Mouse (Mus musculus) layer of hippocampus, adult 2 months (tissue): ENCODE data around the gene Mettl4. TPM values are rescaled to one million over a fixed set of nuclear protein-coding genes. Genes with fewer than 3 reads are reported as not detected.
"Not testable (repeated sequence)": the region's sequence is repeated elsewhere in the genome, so short reads cannot be mapped to it uniquely, and the experiment has no call there.

ENCODE experiments used
- DNase-seq, 2 experiments: peaks; one replicate each; pipeline ENCODE4 v3.0.0; 2022; ENCODE audit warnings: low spot score in 2 of 2
- H3K27ac ChIP-seq: fragments of 200-600 bp; 2 replicates; pipeline ENCODE4 v1.8.1; 2022
- H3K4me3 ChIP-seq: fragments of 200-600 bp; 2 replicates; pipeline ENCODE4 v1.8.1; 2022; ENCODE audit warnings: mild to moderate bottlenecking
- CTCF ChIP-seq: fragments of 200-600 bp; conservative IDR thresholded peaks from 2 replicates; pipeline ENCODE4 v1.8.1; 2022; ENCODE audit warnings: antibody characterized with exemption, mild to moderate bottlenecking, moderate library complexity
- long read RNA-seq, 2 experiments: library from polyadenylated mRNA; stranded (forward); transcript quantifications; one replicate each; pipeline ENCODE4 v2.0.0; 2021; ENCODE audit warnings: borderline mapping rate in 2 of 2
- total RNA-seq, 2 experiments: library from RNA; stranded (reverse); gene quantifications; 2 replicates each; pipeline ENCODE4 v1.2.3; 2021

The Mettl4 gene
- 10 to 100 TPM; 15.3 to 16.3 TPM for total RNA-seq
- long read RNA-seq, experiment 1, partial matches to known transcripts: 3 of 11 reads
- long read RNA-seq, experiment 1, other reads (novel, unspliced or antisense): 6 of 11 reads
- long read RNA-seq, experiment 2, partial matches to known transcripts: 1 of 16 reads
- long read RNA-seq, experiment 2, other reads (novel, unspliced or antisense): 12 of 16 reads

DNA sequence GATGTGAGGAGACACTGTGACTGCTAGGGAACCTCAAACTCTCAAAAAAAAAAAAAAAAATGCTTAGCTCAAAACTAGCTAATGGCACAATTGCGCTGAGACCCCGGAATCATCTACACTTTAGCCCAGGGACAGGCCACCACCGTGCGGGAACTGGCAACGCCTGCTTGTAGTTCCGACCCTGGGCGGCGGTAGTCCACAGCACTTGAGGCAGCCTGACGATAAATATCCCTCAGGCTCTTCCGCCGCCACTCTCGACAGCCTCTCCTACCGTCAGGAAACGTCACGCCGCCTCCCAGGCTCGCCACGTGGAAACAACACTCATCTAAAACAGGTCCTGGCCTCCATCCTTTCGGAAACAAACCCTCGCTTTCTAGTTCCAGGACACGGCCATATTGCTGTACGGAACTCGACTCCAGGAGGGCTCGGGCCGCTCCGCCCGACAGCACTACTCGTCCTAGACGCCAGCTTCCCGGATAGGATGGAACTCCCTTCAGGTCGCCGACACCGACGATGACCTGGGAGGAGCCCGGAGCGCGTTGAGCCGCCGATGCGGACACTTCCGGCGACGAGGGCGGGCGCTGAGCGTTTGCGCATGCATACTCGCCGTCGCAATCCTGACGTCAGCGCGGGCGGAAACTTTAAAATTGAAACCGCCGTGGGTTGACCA is at the start of gene Mettl4:
TSS of gene Mettl4 (minus strand) at position 554 of the 670 bp plus-strand sequence.
- H3K4me3 ChIP-seq: peak within 1 kb of the TSS; percentile 57
- DNase-seq: peak; percentile 91 to 94
- H3K27ac ChIP-seq: peak within 1 kb of the TSS; percentile 95
- peak; percentile 22; the same call in 1 of the 2 replicates for TF ChIP-seq CTCF

DNA sequence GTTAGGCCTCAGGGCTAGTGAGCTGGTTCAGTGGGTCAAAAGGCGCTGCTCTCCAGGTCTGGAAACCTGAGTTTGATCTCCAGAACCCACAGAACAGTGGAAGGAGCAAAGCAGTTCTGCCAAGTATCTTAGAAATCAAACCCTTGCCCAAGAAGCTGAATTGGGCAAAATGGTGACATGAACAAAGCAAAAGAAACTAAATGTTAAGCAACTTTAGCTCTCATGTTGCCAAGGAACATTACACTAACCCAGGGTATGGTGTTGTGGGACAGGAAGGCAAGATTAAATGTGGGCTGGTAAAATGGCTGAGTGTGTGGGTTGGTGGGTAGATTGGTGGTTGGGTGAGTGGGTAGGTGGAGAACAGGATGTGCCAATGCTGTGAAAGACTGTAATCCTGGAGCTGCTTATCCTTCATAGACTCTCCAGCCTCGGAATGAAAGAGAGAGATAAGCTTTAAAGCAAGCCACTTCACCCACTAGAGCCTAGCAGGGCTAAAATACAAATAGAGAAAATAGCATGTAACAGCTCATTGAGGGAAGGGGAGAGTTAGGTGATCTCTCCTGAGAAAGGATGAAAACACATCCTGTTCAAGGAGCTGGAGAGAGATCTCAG is 29.2 kb upstream of the Mettl4 start:
- TF ChIP-seq CTCF: no peak
- no peak for DNase-seq
- H3K4me3 ChIP-seq: no peak overlapping the region
- H3K27ac ChIP-seq: no peak overlapping the region

DNA sequence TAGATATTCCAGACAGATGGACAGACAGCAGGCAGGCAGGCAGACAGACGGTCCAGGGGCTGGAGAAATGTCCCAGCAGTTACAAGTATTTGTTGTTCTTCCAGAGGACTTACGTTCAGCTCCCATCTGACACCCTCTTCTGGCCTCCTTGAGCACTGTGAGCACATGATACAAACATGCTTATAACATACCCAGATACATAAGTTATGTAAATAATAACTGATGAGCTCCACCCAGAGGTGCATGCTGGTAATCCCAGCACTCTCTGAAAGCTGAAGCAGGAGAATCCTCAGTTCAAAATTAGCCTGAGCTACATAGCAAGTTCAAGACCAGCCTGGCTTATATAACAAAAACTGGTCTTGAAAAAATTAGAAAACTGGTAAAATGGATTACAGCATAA is 18.7 kb upstream of the Mettl4 start:
- H3K27ac ChIP-seq: no peak overlapping the region
- DNase-seq: no peak

DNA sequence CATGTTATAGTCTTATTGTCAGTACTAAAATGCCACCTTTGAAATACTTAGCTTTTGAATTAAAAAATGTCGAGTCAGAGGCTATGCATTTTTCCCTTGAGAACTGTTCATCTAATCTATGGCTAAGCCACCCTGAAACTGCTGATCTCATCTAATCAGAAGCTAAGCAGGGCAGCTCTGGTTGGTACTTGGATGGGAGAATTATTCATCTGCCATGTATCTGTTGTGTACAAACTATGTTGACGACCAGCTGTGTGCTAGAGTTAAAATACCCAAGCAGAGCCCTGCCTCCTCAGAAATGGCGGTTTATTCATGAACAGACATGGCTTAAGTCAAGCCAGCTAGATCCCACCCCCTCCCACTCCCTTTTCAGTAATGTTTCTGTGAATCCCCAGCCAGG is 14.9 kb upstream of the Mettl4 start:
- Histone ChIP-seq H3K4me3 (no peak overlapping the region), H3K27ac (no peak overlapping the region)
- no peak for TF ChIP-seq CTCF
- no peak for DNase-seq

More for the DNA sequence above, 18.7 kb upstream of the Mettl4 start:
- H3K4me3 ChIP-seq: no peak overlapping the region
- no peak for TF ChIP-seq CTCF

DNA sequence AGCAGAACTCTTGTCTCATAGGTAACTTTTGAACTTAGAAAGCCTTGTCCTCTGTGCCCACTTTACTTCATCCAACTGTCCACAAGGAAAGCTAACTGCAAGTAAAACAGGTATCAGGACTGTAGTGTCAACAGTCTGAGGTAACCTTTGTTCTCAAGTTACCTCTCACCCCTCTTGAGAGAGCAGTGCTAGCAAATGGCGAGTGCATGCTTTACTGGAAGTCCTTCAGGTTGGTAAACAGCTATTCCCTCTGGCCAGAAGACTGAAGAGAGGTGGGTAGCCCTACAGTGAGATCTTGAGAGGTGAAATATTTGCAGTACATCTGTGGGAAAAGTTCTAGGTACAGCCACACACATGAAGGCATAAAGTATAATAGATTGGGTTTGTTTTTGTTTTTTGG is 14.2 kb upstream of the Mettl4 start:
- H3K27ac ChIP-seq: no peak overlapping the region
- no peak for DNase-seq

DNA sequence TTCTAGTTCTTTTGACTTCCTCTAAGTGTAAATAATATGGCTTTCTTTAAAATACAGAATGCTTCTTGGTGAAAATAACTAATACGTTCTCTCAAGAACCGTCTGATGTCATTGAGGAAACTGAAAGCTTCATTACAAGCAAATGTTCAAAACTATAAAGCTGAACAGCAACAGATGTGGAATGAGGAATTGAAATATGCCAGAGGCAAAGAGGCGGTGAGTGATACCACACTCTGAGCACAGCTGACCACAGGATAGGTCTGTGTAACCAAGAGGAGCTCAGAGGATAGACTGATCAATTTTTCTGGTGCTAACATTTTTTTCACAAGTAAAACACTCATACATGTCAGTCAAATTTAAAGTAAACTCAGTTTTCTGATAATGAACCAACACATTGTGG is 12.6 kb upstream of the Mettl4 start:
- TF ChIP-seq CTCF: no peak
- Histone ChIP-seq H3K4me3 (no peak overlapping the region), H3K27ac (no peak overlapping the region)
- DNase-seq: no peak

More for the DNA sequence above, 14.2 kb upstream of the Mettl4 start:
- no peak overlapping the region for H3K4me3 ChIP-seq
- TF ChIP-seq CTCF: no peak

DNA sequence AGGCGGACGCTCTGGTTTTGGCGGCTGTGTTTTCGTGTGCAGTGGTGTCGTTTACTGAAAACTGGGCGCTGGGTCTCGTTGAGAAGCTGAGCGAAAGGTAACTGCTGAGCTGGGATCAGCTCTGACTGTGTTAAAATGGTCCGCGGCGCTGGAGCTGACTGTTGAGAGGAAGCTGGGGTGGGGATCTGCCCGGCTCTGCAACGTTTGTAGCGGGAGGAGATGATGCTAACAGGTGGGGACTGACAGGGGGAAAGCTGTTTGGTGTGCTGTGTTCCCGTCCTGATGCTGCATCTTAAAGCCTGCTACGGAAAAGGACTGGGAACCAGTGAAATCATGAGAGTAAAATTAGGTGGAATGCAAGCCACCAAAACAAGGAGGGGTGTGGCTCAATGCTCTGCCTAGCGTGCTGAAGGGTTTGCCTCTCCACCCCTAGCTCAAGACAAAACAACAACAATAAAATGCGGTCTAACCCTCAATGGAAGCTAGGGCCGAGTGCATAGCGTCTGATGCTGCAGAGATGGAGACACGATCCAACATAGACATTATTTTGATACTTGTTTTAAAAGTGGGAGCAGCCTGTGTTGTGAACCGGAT is 414 bp upstream of the Mettl4 start:
- no peak overlapping the region for H3K27ac ChIP-seq
- no peak for DNase-seq

DNA sequence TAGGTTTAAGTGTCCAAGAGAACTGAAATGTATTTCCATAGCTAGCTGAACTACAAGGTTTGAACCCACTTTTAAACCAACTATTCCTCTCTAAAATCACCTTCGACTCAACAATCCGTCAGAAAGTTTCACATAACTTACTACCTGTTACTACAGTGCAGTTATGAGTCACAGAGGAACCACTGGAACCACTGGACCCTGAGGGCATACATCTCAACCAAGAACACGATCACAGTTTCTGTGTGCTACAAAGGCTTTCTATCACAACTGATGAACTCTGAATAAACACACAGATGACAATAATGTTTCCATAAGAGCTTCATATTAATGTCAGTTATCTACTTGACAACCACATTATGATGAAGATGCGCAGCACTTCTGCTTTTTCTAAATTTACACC is 11.6 kb downstream of the Mettl4 start:
- Histone ChIP-seq H3K27ac (no peak overlapping the region), H3K4me3 (no peak overlapping the region)
- DNase-seq: no peak
- no peak for TF ChIP-seq CTCF

More for the DNA sequence above, 414 bp upstream of the Mettl4 start:
- H3K4me3 ChIP-seq: peak overlapping the region; percentile 57
- TF ChIP-seq CTCF: no peak

DNA sequence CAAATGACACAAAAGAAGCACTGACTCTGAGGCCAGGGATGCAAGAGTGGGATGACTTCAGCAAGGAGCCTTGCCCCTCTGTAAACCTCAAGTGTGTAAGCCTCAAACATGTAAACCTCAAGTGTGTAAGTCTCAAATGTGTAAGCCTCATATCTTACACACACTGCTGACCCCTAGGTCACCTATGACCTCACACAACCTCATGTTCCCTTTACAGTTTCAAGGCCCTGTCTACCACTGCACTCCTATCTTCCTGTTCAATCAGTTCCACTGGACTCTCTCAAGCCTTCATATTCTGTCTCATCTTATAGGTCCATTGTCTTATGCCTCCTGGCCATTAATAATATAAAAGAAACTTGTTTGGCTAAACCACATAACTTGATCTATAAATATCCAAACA is 13.9 kb downstream of the Mettl4 start:
- TF ChIP-seq CTCF: no peak

DNA sequence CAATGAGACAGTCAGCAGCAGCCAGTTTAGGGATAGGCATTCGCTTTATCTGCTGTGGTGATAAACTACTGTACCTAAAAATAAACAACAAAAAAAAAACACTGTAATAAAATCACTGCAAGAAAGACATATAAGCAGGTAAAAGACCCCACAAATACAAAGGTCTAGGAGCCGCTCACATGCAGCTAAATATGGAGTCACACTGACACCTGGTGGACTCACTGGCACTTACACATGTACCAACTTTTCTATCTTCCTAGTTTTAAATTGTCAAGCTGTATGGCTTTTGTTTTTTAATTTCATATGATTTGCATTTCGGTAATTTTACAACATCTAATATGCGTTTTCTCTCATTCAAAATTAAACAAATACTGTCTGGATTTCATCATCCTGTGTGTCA is 14.4 kb downstream of the Mettl4 start:
- Histone ChIP-seq H3K27ac (no peak overlapping the region), H3K4me3 (no peak overlapping the region)
- peak; percentile 79 for TF ChIP-seq CTCF
- DNase-seq: peak in 1 of 2 experiments; percentile 35

More for the DNA sequence above, 13.9 kb downstream of the Mettl4 start:
- no peak for DNase-seq
- H3K27ac ChIP-seq: no peak overlapping the region
- no peak overlapping the region for H3K4me3 ChIP-seq

DNA sequence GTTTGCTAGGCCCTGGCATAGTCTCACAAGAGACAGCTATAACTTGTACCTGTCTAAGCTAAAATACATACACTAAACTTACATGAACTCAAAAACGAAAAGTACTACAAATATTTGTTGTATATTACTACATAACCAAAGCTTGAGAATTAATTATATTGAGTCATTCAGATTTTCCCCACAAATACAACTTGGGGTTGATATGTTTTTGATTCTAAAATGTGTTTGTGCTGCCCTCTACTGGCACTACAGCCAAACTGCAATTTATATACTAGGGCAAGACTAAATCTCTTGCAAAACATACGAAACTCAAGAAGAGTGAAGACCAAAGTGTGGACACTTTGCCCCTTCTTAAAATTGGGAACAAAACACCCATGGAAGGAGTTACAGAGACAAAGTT is 19.4 kb downstream of the Mettl4 start:
- H3K4me3 ChIP-seq, H3K27ac ChIP-seq: not testable (repeated sequence)
- peak; percentile 80 for TF ChIP-seq CTCF
- peak; percentile 39 to 49 for DNase-seq

DNA sequence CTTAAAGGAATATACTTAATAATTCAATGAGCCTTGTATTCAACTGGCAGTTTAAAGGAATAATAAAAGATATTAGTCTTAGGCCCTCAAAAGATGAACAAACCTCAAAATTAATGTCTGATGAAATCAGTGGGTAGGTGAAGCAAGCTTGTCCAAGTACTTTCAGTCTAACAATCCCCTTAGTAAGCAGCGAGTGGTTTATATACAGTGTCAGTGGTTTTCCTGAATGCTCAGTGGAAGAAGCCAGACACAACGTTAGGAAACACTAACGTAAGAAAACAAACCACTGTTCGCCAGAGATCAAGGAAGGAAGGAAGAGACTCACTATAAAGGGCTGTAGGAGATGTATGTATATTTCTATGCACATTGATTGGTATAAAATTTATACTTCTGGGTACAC is 23.1 kb downstream of the Mettl4 start:
- Histone ChIP-seq H3K27ac (no peak overlapping the region), H3K4me3 (no peak overlapping the region)

DNA sequence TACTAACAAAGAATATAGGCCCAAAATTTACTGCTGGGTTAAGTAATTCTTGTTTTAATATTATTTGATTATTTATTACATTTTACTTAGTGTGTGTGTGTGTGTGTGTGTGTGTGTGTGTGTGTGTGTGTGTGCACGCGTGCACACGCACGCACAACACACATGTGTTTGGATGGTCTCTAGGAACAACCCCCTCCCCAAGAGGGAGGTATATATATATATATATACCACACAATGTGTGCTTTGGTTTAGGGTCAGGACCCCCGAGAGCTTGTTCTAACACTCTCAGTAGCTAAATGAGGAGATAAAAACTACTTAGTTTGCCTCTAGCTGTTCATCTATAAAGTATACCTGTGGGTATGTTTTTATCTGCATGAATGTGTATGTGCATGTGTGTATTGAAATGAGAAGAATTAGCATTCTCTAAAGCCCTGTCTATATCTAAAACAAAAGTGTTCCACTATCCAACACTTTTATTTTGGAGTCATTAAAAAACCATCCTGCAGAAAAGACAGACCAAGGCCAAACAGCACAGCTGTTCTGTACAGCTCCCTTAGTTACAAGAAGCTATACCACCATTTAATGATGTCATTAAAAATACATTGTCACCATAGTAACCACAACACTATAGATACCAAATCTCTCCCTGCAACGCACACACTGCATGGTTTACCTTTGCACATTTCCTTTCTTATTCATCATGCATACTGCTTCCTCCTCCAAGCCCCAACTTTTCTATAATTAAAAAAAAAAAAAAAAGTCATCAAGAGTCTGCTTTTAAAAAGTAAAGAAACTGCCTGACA is 76.1 kb downstream of the Mettl4 start:
- TF ChIP-seq CTCF: no peak

More for the DNA sequence above, 23.1 kb downstream of the Mettl4 start:
- no peak for DNase-seq
- TF ChIP-seq CTCF: no peak

More for the DNA sequence above, 76.1 kb downstream of the Mettl4 start:
- DNase-seq: no peak
- no peak overlapping the region for H3K4me3 ChIP-seq
- H3K27ac ChIP-seq: no peak overlapping the region
